Mouse (Mus musculus) intestine, embryonic 14.5 days (tissue): ENCODE measurements around the gene Iqschfp. TPM values are rescaled to one million over a fixed set of nuclear protein-coding genes. Genes with fewer than 3 reads are reported as not detected.

Experiments used
- ATAC-seq: fragments of 200-750 bp; cut with Nextera tagmentation; replicated peaks from 2 replicates; pipeline ENCODE4 v1.8.0; 2017; ENCODE audit warnings: low read depth, moderate number of reproducible peaks, moderate TSS enrichment, moderate library complexity; ENCODE audit not compliant: low FRiP score, low TSS enrichment
- DNase-seq: peaks from one replicate; pipeline ENCODE4 v3.0.0-alpha.2; 2018; ENCODE audit warnings: low spot score
- H3K27ac ChIP-seq: fragments of 300-500 bp; sonication (generic); 2 replicates; pipeline ENCODE4 v1.5.1; 2014; ENCODE audit warnings: low read depth, mild to moderate bottlenecking, control low read depth
- H3K27me3 ChIP-seq: fragments of 300-500 bp; sonication (generic); replicated peaks from 2 replicates; pipeline ENCODE4 v1.6.1; 2014; ENCODE audit warnings: low read length, control low read depth; ENCODE audit not compliant: control insufficient read depth, insufficient read depth
- H3K36me3 ChIP-seq: fragments of 300-500 bp; sonication (generic); 2 replicates; pipeline ENCODE4 v1.6.1; 2014; ENCODE audit warnings: low read length, control low read depth; ENCODE audit not compliant: control insufficient read depth, insufficient read depth
- H3K4me1 ChIP-seq: fragments of 300-500 bp; sonication (generic); replicated peaks from 2 replicates; pipeline ENCODE4 v1.6.1; 2014; ENCODE audit warnings: low read length, control low read depth, mixed read lengths; ENCODE audit not compliant: control insufficient read depth, insufficient read depth
- H3K4me2 ChIP-seq: fragments of 300-500 bp; sonication (generic); 2 replicates; pipeline ENCODE4 v1.6.1; 2014; ENCODE audit warnings: low read length
- H3K4me3 ChIP-seq: fragments of 300-500 bp; sonication (generic); 2 replicates; pipeline ENCODE4 v1.5.1; 2014; ENCODE audit warnings: low read depth, low read length, control low read depth, mixed read lengths
- H3K9ac ChIP-seq: fragments of 300-500 bp; sonication (generic); 2 replicates; pipeline ENCODE4 v1.6.1; 2014; ENCODE audit warnings: mild to moderate bottlenecking, low read length
- H3K9me3 ChIP-seq: fragments of 300-500 bp; sonication (generic); 2 replicates; pipeline ENCODE4 v1.6.1; 2016; ENCODE audit warnings: low read length, control low read depth; ENCODE audit not compliant: control insufficient read depth
- WGBS: fragments of 180-500 bp; shearing (Covaris S2); extraction: QIAGEN DNeasy Blood & Tissue Kit; methylation state at CpG from one replicate; pipeline ENCODE4 v1.1.7; 2014; 5-methylcytosine and 5-hydroxymethylcytosine counted together
- polyA plus RNA-seq: library from polyadenylated mRNA; unstranded; fragments of >200 nt; fragmentation: Nextera tagmentation; extraction: Ambion mirVana; gene quantifications from 2 replicates; pipeline ENCODE4 v1.2.1, GENCODE M21; 2014

Iqschfp gene
- polyA plus RNA-seq, 1 experiment from 2014 or later = not detected

DNA sequence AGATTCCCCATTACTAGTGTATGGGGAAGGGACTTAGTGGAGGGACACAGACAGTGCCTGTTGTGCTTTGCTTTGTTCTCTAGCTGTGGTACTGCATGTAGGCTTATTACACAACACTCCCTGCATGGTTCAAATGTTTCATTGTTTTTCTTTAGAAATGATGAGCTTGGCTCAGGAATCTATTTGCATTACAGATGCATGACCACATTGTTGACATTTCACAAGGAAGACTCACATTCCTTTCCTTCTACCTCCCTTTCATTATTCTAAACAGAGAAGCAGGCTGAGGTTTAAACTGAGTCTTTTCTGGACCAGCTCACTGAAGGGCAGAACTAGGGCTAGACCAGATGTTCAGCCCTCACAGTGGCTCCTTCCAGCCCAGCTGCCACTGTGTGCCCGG lies 360.3 kb downstream of the Iqschfp start:
- Histone ChIP-seq H3K4me2 (no peak overlapping the region), H3K27me3 (no peaks in the 10 kb centered on the region), H3K36me3 (no peaks in the 10 kb centered on the region), H3K9ac (no peak overlapping the region), H3K9me3 (no peaks in the 10 kb centered on the region), H3K4me1 (0 out of 2 replicates have a peak, but pooled peaks cover 3% of the 10 kb centered on the region), H3K4me3 (no peak overlapping the region), H3K27ac (no peak overlapping the region)
- no peak for DNase-seq
- no peak for ATAC-seq
- 24% methylated on average over 1 of the region's 1 CpGs for WGBS

DNA sequence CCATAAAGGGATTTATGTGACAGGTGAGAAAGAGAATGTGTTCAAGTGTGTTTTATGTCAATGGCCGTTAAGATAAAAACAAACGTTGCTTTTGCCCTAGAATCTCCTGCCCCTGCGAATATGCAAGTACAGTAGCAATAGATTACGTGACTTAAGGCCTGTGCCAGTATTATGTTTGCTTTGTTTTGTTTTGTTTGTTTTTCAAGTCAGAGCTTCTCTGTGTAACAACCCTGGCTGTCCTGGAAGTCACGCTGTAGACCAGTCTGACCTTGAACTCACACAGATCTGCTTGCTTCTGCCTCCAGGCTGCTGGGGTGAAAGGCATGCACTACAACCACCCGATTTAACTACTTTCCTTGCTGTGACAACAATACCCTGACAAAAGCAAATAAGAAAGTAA lies 370.3 kb downstream of the Iqschfp start:
- WGBS = 38% methylated on average over 6 of the region's 6 CpGs
- Histone ChIP-seq H3K4me3 (no peak overlapping the region), H3K9me3 (no peaks in the 10 kb centered on the region), H3K27ac (no peak overlapping the region), H3K27me3 (no peaks in the 10 kb centered on the region), H3K4me1 (no peaks in the 10 kb centered on the region), H3K4me2 (no peak overlapping the region), H3K36me3 (no peaks in the 10 kb centered on the region), H3K9ac (no peak overlapping the region)
- no peak for ATAC-seq
- DNase-seq = no peak

DNA sequence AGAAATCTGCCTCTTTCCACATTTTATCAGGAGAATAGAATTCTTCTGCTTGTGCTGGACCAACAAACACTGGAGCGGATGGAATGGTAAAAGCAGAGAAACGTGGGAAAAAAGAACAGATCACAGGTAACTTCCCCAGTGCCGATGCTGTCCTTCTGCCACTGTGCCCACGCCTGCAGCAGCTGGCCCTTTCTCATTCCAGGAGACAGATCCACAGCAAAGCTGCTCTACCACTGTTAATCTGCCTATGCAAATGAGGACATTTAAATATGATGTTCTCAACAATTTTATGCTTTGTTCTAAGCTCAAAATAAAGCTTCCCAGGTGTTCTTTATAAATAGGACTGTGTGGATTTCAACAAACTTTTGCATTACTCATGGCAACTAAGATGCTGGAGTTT lies 375.9 kb downstream of the Iqschfp start:
- Histone ChIP-seq H3K9me3 (no peaks in the 10 kb centered on the region), H3K9ac (no peak overlapping the region), H3K4me3 (no peak overlapping the region), H3K27me3 (no peaks in the 10 kb centered on the region), H3K27ac (no peak overlapping the region), H3K4me2 (no peak overlapping the region), H3K4me1 (no peaks in the 10 kb centered on the region), H3K36me3 (no peaks in the 10 kb centered on the region)
- DNase-seq (no peak), ATAC-seq (no peak)
- WGBS = 89% methylated on average over 4 of the region's 4 CpGs

DNA sequence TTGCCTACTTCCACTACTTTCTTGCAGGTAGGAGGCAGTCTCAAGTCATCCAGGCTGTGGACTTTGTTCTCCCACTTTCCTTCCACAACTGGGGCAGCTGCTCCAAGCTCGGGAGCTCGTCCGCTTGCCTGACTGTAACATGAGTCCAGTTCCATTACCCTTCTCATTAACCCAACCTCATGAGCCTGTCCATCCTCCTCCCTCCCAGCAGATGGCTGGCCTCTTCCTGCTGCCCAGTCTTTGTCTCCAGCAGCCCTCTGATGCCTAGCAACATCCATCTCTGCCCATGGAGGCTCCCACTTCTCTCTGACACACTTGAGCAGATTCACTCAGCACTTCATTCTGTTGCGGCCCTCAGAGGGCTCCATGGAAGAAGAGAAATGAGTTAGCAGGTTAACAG lies 377.2 kb downstream of the Iqschfp start:
- DNase-seq = no peak
- no peak overlapping the region for H3K4me3 ChIP-seq
- no peak overlapping the region for H3K4me2 ChIP-seq
- ATAC-seq = no peak
- no peaks in the 10 kb centered on the region for H3K36me3 ChIP-seq
- no peaks in the 10 kb centered on the region for H3K4me1 ChIP-seq
- no peaks in the 10 kb centered on the region for H3K9me3 ChIP-seq
- no peak overlapping the region for H3K9ac ChIP-seq
- no peaks in the 10 kb centered on the region for H3K27me3 ChIP-seq
- no peak overlapping the region for H3K27ac ChIP-seq
- 70% methylated on average over 4 of the region's 4 CpGs for WGBS

DNA sequence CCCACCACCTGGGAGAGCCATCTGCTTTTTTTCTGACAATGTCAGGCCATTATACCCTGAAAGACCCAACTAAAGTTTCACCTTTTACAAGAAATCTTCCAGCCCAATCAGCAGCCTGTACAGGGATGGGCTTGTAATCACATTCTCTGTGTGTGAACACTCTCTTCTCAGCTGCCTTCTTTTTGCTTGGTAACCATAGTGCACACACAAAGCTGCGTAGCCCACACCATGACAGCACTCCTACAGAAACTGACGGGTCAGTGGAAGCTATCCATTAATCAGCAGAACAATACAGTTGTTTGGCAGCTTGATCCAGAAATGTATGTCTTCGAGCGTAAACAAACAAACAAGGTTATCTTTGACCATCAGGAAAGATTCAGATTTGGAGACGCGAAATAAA lies 378.2 kb downstream of the Iqschfp start:
- DNase-seq = no peak

DNA sequence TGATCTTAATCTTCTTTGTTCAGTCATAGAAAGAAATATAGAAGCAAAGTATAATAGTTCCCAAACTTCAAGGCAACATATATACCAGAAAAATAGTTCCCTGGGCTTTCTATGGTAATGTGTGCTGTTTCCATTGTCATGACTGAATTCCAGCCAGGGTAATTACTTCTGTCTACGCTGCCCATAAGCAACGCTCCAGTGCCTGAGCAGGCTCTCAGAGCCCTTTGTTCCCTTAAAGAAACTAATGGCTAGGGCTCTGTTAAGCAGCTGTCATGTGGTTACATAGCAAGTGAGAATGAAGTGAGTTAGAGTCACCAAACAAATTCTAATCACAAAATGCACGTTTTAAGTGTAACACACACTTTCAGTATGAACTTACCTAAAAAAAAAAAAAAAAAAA lies 379.4 kb downstream of the Iqschfp start:
- DNase-seq = no peak
- Histone ChIP-seq H3K27ac (no peak overlapping the region), H3K9me3 (no peaks in the 10 kb centered on the region), H3K4me1 (no peaks in the 10 kb centered on the region), H3K4me3 (no peak overlapping the region), H3K9ac (no peak overlapping the region), H3K4me2 (no peak overlapping the region), H3K27me3 (no peaks in the 10 kb centered on the region), H3K36me3 (no peaks in the 10 kb centered on the region)
- no peak for ATAC-seq
- WGBS = 64% methylated on average over 3 of the region's 3 CpGs

More for the DNA sequence above, 378.2 kb downstream of the Iqschfp start:
- Histone ChIP-seq H3K9me3 (no peaks in the 10 kb centered on the region), H3K27ac (no peak overlapping the region), H3K4me1 (no peaks in the 10 kb centered on the region), H3K4me3 (no peak overlapping the region), H3K27me3 (no peaks in the 10 kb centered on the region), H3K4me2 (no peak overlapping the region), H3K9ac (no peak overlapping the region), H3K36me3 (no peaks in the 10 kb centered on the region)
- 84% methylated on average over 6 of the region's 6 CpGs for WGBS
- ATAC-seq = no peak

DNA sequence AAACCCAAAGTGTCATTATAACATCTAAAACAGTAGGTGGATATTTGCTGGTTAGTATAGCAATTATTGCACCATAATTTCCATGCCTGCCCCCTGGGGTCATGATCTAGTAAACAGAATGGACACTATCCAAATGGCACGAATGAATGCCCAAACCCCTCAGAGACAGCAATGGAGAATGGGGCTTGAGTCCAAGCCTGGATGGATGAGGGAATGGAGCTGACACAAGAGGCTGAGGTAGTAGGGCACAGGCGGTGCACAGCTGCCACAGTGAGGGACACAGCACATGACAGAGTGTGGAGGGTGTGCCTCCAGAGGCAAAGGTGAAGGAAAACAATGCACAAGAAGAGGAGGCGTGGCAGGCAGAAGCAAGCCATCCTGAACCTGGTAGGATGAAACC lies 379.8 kb downstream of the Iqschfp start:
- Histone ChIP-seq H3K4me1 (no peaks in the 10 kb centered on the region), H3K27me3 (no peaks in the 10 kb centered on the region), H3K27ac (no peak overlapping the region), H3K36me3 (no peaks in the 10 kb centered on the region), H3K4me2 (no peak overlapping the region), H3K9ac (no peak overlapping the region), H3K4me3 (no peak overlapping the region), H3K9me3 (no peaks in the 10 kb centered on the region)
- DNase-seq (no peak), ATAC-seq (no peak)
- 85% methylated on average over 3 of the region's 3 CpGs for WGBS

DNA sequence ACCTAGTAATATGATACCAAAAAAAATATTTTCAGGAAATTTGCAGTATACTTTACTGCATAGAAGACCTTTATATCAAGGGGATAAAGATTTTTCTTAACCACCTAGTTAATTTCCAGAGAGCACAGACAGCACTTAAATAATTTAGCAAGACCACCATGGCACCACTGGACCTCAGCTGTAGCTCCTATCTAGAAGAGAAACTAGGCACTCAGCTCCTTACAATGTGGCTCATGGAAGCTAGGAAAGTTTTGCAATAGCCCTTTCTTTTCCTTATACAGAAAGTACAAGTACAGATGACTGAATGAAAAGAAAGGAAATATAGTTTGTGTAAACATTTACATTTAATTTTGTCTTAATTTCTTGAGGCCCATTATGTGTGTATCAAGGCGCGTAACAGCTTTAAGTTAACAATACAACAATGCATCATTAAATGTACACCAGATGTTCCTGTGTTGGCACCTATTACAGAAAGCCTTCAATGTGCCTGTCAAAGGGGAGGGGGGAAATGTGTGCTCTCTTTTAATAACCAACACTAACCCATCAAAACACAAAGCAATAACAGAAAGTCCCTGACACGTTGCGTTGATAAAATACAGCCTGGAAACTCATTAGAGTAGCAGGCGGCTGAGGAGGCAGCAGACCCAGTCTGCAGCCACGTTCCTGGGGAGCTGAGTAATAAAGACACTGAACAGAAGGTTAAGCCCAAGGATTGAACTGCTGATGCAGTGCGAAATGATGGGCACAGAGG lies 391.0 kb downstream of the Iqschfp start:
- WGBS = 29% methylated on average over 7 of the region's 7 CpGs

DNA sequence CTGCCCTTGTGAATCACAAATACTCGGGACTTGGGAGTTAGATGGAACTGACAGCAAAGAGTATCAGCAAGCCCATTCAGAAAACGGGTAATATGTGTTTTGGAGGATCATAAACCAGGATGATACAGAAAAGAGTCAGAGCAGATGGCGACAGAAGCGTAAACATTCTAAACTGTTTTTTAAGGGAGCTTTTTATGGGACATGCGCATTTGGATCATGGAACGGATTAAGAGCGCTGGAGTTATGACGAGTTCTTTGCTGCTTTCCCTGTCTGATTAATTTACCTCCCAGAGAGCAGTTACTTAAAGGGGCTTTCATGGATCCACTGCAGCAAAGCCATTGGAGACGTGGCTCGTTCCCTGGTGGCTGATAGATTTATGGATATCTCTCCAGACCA lies 391.6 kb downstream of the Iqschfp start:
- no peak for DNase-seq
- Histone ChIP-seq H3K4me1 (no peaks in the 10 kb centered on the region; the same call in 1 of the 2 replicates), H3K27ac (peak overlapping the region; percentile 24; the same call in 1 of the 2 replicates), H3K9ac (no peak overlapping the region), H3K9me3 (no peaks in the 10 kb centered on the region), H3K4me2 (peak overlapping the region; percentile 20), H3K36me3 (no peaks in the 10 kb centered on the region), H3K27me3 (no peaks in the 10 kb centered on the region), H3K4me3 (no peak overlapping the region)
- no peak for ATAC-seq
- WGBS = 32% methylated on average over 10 of the region's 10 CpGs

More for the DNA sequence above, 391.0 kb downstream of the Iqschfp start:
- DNase-seq (no peak), ATAC-seq (no peak)
- Histone ChIP-seq H3K9me3 (no peaks in the 10 kb centered on the region), H3K36me3 (no peaks in the 10 kb centered on the region), H3K4me2 (peak overlapping the region; percentile 20), H3K27ac (peak overlapping the region; percentile 24; the same call in 1 of the 2 replicates), H3K9ac (no peak overlapping the region), H3K27me3 (no peaks in the 10 kb centered on the region), H3K4me1 (no peaks in the 10 kb centered on the region; the same call in 1 of the 2 replicates), H3K4me3 (no peak overlapping the region)
